Mouse (Mus musculus): Measurements from ENCODE around the gene 4930513O06Rik. TPM values are rescaled to one million over a fixed set of nuclear protein-coding genes. Genes with fewer than 3 reads are reported as not detected.

Gene 4930513O06Rik
- polyA plus RNA-seq (2014; fragmentation: Nextera tagmentation; extraction: Ambion mirVana): not detected in 2 replicates

DNA sequence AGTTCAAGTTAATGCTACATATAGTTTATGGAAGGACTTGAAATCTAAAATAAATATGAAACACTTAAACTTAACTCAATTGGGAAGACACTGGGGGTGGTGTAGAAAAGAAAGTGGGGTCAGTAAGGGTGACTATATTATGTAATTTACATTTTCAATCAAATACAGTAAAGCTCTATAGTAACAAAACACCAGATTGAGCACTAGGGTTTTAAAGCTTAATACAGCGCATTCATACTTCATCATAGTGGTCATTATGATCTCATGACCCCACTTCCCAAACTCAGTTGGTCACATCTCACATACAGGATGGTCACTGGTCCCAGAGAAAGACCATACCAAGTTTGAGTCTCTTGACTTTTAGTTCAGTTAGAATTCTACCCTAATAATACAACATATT, at the start of gene 4930513O06Rik:
TSS of gene 4930513O06Rik (plus strand) at position 301 of the 400 bp plus-strand sequence.
- Histone ChIP-seq H3K36me3 (replicated peaks; ENCODE audit: control insufficient read depth, insufficient read depth) (no peaks in the 10 kb centered on the region), H3K27me3 (ENCODE audit: control insufficient read depth, insufficient read depth, low read length) (no peaks in the 10 kb centered on the region), H3K4me2 (replicated peaks) (no peak within 1 kb of the TSS), H3K4me1 (replicated peaks; ENCODE audit: control insufficient read depth, insufficient read depth, low read length) (no peaks in the 10 kb centered on the region), H3K4me3 (replicated peaks; ENCODE audit: low read length) (no peak within 1 kb of the TSS), H3K9ac (no peak within 1 kb of the TSS), H3K9me3 (ENCODE audit: control insufficient read depth, low read length) (no peaks in the 10 kb centered on the region), H3K27ac (no peak within 1 kb of the TSS)
- WGBS: 86% methylated on average over 1 of the region's 1 CpGs
- DNase-seq (ENCODE audit: low spot score): no peak
- no peak for ATAC-seq (ENCODE audit: low FRiP score)

DNA sequence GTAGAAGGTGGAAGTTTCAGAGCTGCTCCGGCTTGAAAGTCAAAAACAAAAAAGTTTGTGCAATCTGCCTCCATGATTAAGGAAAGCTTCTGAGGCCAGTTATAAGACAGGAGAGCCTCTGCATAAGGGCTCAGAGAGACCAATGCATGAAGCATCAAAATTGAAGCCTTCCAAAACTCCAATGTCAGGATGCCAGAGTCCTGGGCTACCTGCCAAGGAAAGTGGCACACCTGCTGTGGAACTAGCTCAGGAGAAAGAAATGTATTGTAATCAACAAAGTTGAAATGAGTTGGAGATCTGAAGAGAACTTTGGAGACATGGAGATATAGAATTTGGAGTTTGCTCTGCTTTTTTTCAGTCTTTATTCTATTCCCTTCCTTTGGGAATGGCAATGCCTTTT, 48.4 kb upstream of the 4930513O06Rik start:
- Histone ChIP-seq H3K9me3 (ENCODE audit: control insufficient read depth, low read length) (no peaks in the 10 kb centered on the region), H3K4me1 (replicated peaks; ENCODE audit: control insufficient read depth, insufficient read depth, low read length) (no peaks in the 10 kb centered on the region), H3K27me3 (ENCODE audit: control insufficient read depth, insufficient read depth, low read length) (no peaks in the 10 kb centered on the region), H3K27ac (no peak overlapping the region), H3K36me3 (replicated peaks; ENCODE audit: control insufficient read depth, insufficient read depth) (no peaks in the 10 kb centered on the region), H3K9ac (no peak overlapping the region), H3K4me3 (replicated peaks; ENCODE audit: low read length) (no peak overlapping the region), H3K4me2 (replicated peaks) (no peak overlapping the region)
- WGBS: 100% methylated on average over 1 of the region's 1 CpGs
- ATAC-seq (ENCODE audit: low FRiP score): no peak
- no peak for DNase-seq (ENCODE audit: low spot score)

DNA sequence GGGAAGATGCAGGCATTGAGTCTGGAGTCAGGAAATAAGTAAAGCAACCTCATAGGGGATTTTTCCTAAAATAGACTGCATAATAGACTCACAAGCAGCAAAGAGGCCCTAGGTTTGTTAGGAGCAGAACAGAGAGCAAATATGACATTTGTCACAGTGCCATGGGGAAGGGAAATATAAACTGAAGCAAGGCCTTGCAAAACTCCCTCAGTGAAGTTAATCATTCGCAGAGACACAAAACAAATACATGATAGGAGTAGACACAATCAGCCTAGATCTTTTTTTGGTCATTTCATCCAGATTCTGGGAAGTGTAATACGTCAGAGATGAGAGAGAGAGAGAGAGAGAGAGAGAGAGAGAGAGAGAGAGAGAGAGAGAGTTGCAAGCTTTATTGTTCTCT, 46.7 kb upstream of the 4930513O06Rik start:
- DNase-seq (ENCODE audit: low spot score): no peak
- Histone ChIP-seq H3K9ac (no peak overlapping the region), H3K27me3 (ENCODE audit: control insufficient read depth, insufficient read depth, low read length) (no peaks in the 10 kb centered on the region), H3K4me1 (replicated peaks; ENCODE audit: control insufficient read depth, insufficient read depth, low read length) (no peaks in the 10 kb centered on the region), H3K4me3 (replicated peaks; ENCODE audit: low read length) (no peak overlapping the region), H3K27ac (no peak overlapping the region), H3K9me3 (ENCODE audit: control insufficient read depth, low read length) (no peaks in the 10 kb centered on the region), H3K36me3 (replicated peaks; ENCODE audit: control insufficient read depth, insufficient read depth) (no peaks in the 10 kb centered on the region), H3K4me2 (replicated peaks) (no peak overlapping the region)
- no peak for ATAC-seq (ENCODE audit: low FRiP score)
- 69% methylated on average over 2 of the region's 2 CpGs for WGBS

DNA sequence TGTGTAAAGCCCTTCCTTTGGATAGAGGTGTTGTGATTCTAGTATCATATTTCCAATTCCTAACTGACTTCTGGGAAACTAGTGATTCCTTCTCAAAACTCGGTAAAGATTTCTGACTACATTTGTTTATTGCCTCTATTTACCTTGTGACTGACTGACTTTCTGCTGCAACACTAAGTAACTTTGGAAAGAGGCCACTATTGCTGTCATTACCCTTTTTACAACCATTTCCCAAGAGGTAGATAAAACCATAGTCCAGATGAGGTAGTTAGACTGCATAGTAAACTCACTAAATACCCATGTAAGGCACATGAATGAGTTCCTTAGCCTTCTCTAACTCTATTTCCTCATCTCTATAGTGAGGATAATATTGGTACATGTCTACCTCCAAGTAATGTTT, 44.9 kb upstream of the 4930513O06Rik start:
- Histone ChIP-seq H3K9ac (no peak overlapping the region), H3K27ac (no peak overlapping the region), H3K4me3 (replicated peaks; ENCODE audit: low read length) (no peak overlapping the region), H3K9me3 (ENCODE audit: control insufficient read depth, low read length) (no peaks in the 10 kb centered on the region), H3K27me3 (ENCODE audit: control insufficient read depth, insufficient read depth, low read length) (no peaks in the 10 kb centered on the region), H3K4me1 (replicated peaks; ENCODE audit: control insufficient read depth, insufficient read depth, low read length) (no peaks in the 10 kb centered on the region), H3K4me2 (replicated peaks) (no peak overlapping the region), H3K36me3 (replicated peaks; ENCODE audit: control insufficient read depth, insufficient read depth) (no peaks in the 10 kb centered on the region)
- ATAC-seq (ENCODE audit: low FRiP score) (no peak), DNase-seq (ENCODE audit: low spot score) (no peak)
- 90% methylated on average over 1 of the region's 1 CpGs for WGBS

DNA sequence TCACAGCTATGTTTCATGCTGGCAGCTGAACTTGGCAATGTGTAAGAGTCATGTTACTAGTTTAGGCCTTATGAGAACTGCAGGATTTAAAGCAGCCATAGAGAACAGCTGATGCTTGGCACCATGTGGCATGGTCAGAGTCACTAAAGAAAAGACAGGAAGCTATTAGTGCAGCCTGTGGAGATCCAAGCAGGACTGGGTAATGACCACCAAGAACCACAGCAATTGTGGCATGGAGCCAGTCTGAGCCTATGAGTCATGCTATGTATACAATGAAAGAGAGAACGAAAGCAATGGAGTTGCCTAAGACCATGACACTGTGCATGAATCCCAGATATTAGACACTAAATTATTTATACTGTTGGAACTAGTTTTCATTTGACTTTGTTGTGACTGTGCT, 34.1 kb upstream of the 4930513O06Rik start:
- Histone ChIP-seq H3K9ac (no peak overlapping the region), H3K27me3 (ENCODE audit: control insufficient read depth, insufficient read depth, low read length) (no peaks in the 10 kb centered on the region; the same call in 1 of the 2 replicates), H3K4me3 (replicated peaks; ENCODE audit: low read length) (no peak overlapping the region), H3K4me1 (replicated peaks; ENCODE audit: control insufficient read depth, insufficient read depth, low read length) (no peaks in the 10 kb centered on the region), H3K4me2 (replicated peaks) (no peak overlapping the region), H3K36me3 (replicated peaks; ENCODE audit: control insufficient read depth, insufficient read depth) (no peaks in the 10 kb centered on the region), H3K27ac (no peak overlapping the region), H3K9me3 (ENCODE audit: control insufficient read depth, low read length) (no peaks in the 10 kb centered on the region)
- WGBS: 73% methylated on average over 1 of the region's 1 CpGs
- ATAC-seq (ENCODE audit: low FRiP score) (no peak), DNase-seq (ENCODE audit: low spot score) (no peak)

DNA sequence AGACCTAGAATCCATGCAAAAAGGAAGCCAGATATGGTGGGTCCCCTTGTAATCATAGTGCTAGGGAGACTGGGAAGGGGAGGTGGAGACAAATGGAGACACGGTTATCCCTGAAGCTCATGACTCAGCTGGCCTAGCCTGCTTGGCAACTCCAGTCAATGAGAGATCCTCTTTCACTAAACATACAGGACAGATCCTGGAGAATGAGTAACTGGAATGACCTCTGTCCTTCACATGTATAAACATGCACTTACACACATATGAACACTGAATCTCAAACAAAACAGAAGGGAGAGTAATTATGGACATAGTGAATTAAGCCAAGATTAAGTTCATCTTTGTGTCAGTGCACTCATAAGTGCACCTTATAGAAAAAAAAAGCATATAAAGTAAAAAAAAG, 32.9 kb upstream of the 4930513O06Rik start:
- WGBS: 90% methylated on average over 1 of the region's 1 CpGs
- ATAC-seq (ENCODE audit: low FRiP score) (no peak), DNase-seq (ENCODE audit: low spot score) (no peak)
- Histone ChIP-seq H3K27me3 (ENCODE audit: control insufficient read depth, insufficient read depth, low read length) (no peaks in the 10 kb centered on the region; the same call in 1 of the 2 replicates), H3K4me2 (replicated peaks) (no peak overlapping the region), H3K4me1 (replicated peaks; ENCODE audit: control insufficient read depth, insufficient read depth, low read length) (no peaks in the 10 kb centered on the region), H3K9ac (no peak overlapping the region), H3K4me3 (replicated peaks; ENCODE audit: low read length) (no peak overlapping the region), H3K9me3 (ENCODE audit: control insufficient read depth, low read length) (no peaks in the 10 kb centered on the region), H3K27ac (no peak overlapping the region), H3K36me3 (replicated peaks; ENCODE audit: control insufficient read depth, insufficient read depth) (no peaks in the 10 kb centered on the region)

DNA sequence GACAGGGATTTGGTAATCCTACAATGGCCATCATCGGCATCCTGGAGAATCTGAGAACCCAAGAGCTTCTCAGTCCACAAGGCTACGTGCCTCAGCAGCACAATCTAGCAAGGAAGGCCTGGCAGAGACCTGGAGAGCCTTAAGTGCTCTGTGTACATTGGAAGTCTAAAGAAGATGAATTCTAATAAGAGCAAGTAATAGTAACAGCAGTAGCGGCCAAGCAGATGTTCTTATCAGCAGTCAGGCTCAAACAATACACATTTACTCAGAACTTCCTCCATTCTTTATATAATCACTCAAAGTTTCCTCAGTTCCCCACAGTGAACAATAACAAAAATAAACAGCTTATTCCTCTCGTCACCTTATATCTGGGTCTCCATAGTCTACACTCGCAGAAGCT, 22.0 kb upstream of the 4930513O06Rik start:
- WGBS: 90% methylated on average over 5 of the region's 5 CpGs
- H3K4me3 ChIP-seq (replicated peaks; ENCODE audit: low read length): no peak overlapping the region
- H3K27ac ChIP-seq: no peak overlapping the region
- no peaks in the 10 kb centered on the region for H3K9me3 ChIP-seq (ENCODE audit: control insufficient read depth, low read length)
- no peaks in the 10 kb centered on the region for H3K36me3 ChIP-seq (replicated peaks; ENCODE audit: control insufficient read depth, insufficient read depth)
- H3K27me3 ChIP-seq (ENCODE audit: control insufficient read depth, insufficient read depth, low read length): no peaks in the 10 kb centered on the region
- ATAC-seq (ENCODE audit: low FRiP score) (no peak), DNase-seq (ENCODE audit: low spot score) (no peak)
- H3K4me2 ChIP-seq (replicated peaks): no peak overlapping the region
- H3K9ac ChIP-seq: no peak overlapping the region
- H3K4me1 ChIP-seq (replicated peaks; ENCODE audit: control insufficient read depth, insufficient read depth, low read length): no peaks in the 10 kb centered on the region

DNA sequence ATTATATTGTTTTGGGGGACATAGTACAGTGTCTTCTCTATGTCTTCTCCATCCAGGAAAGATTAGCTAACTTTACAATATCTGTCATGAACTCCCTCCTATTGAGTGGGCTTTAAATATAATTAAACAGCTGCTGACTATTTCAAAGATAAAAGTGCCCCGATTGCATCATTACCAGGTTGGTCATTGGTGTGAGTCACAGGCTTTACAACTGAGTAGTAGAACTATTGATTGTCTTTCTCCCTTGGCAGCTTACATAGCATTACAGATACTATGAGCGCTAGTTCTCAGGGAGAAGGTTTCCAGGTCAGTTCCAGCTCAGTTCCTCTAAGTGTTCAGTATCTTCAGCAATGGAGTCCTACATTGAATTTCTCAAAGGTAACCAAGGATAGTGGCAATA, 7.5 kb upstream of the 4930513O06Rik start:
- Histone ChIP-seq H3K4me2 (replicated peaks) (no peak overlapping the region), H3K4me3 (replicated peaks; ENCODE audit: low read length) (no peak overlapping the region), H3K4me1 (replicated peaks; ENCODE audit: control insufficient read depth, insufficient read depth, low read length) (no peaks in the 10 kb centered on the region), H3K36me3 (replicated peaks; ENCODE audit: control insufficient read depth, insufficient read depth) (no peaks in the 10 kb centered on the region), H3K9ac (no peak overlapping the region), H3K9me3 (ENCODE audit: control insufficient read depth, low read length) (no peaks in the 10 kb centered on the region), H3K27ac (no peak overlapping the region), H3K27me3 (ENCODE audit: control insufficient read depth, insufficient read depth, low read length) (no peaks in the 10 kb centered on the region)
- no peak for ATAC-seq (ENCODE audit: low FRiP score)
- DNase-seq (ENCODE audit: low spot score): no peak
- 87% methylated on average over 2 of the region's 2 CpGs for WGBS

DNA sequence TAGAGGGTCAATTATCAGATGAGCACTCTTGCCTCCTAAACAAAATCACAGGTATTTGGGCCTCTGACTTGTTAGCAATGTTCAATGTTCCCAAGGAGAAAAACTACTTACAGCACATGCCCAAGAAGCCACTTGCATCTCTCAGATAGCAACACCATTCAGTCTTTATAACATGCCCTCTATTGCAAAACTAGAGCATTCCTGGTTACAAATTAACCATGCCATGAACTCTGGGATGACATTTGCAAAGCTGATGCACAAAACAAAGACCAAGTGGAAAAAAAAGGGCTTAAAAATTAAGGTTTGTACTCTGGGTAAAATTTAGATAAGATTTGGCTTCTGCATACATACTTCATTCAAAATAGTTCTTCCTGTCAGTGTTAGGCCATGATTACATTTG, 966 bp upstream of the 4930513O06Rik start, which contains the start of gene Serpina7:
TSS of gene Serpina7 (minus strand) at position 160 of the 400 bp plus-strand sequence.
- H3K27me3 ChIP-seq (ENCODE audit: control insufficient read depth, insufficient read depth, low read length): no peaks in the 10 kb centered on the region
- H3K4me3 ChIP-seq (replicated peaks; ENCODE audit: low read length): no peak within 1 kb of the TSS
- H3K4me1 ChIP-seq (replicated peaks; ENCODE audit: control insufficient read depth, insufficient read depth, low read length): no peaks in the 10 kb centered on the region
- DNase-seq (ENCODE audit: low spot score): no peak
- no peak within 1 kb of the TSS for H3K9ac ChIP-seq
- no peak for ATAC-seq (ENCODE audit: low FRiP score)
- no peak within 1 kb of the TSS for H3K4me2 ChIP-seq (replicated peaks)
- no peaks in the 10 kb centered on the region for H3K9me3 ChIP-seq (ENCODE audit: control insufficient read depth, low read length)
- H3K36me3 ChIP-seq (replicated peaks; ENCODE audit: control insufficient read depth, insufficient read depth): no peaks in the 10 kb centered on the region
- no peak within 1 kb of the TSS for H3K27ac ChIP-seq

DNA sequence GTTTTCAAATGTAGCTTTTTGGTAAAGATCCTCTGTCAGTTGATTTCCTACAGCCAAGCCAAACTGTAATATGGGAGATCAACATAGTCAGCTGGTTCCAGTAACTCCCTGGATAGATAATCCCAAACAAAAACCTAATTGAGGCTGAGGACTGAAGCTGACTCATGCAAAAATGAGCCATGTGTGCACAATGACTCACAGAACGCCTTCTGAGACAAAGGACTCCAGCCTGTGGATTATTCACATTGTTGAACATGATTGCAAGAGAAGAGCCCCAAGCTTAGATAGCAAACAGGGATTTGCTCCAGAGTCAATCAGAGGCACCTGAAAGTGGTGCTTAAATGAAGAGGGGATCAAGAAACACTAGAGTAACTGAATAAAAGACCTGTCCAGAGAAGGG, 11.2 kb downstream of the 4930513O06Rik start:
- no peaks in the 10 kb centered on the region for H3K36me3 ChIP-seq (replicated peaks; ENCODE audit: control insufficient read depth, insufficient read depth)
- no peaks in the 10 kb centered on the region for H3K27me3 ChIP-seq (ENCODE audit: control insufficient read depth, insufficient read depth, low read length)
- no peak for ATAC-seq (ENCODE audit: low FRiP score)
- no peak overlapping the region for H3K27ac ChIP-seq
- H3K9ac ChIP-seq: no peak overlapping the region
- H3K4me1 ChIP-seq (replicated peaks; ENCODE audit: control insufficient read depth, insufficient read depth, low read length): no peaks in the 10 kb centered on the region
- no peak for DNase-seq (ENCODE audit: low spot score)
- H3K9me3 ChIP-seq (ENCODE audit: control insufficient read depth, low read length): no peaks in the 10 kb centered on the region
- H3K4me2 ChIP-seq (replicated peaks): no peak overlapping the region
- WGBS: 37% methylated on average over 1 of the region's 1 CpGs
- no peak overlapping the region for H3K4me3 ChIP-seq (replicated peaks; ENCODE audit: low read length)
